Mouse (Mus musculus) kidney, adult 2 months (tissue): ENCODE measurements at regions not wholly inside any gene's neighbourhood (a gene's known extent, or its start where the extent isn't known, plus 50 kb on each side); places are given as distances from the start of the nearest gene placed in this dataset.

Experiments
- CTCF ChIP-seq: fragments of 200-500 bp; conservative IDR thresholded peaks from 2 replicates; pipeline ENCODE4 v1.5.1; 2011; ENCODE audit warnings: low read depth, mild to moderate bottlenecking, control low read depth, low read length, moderate library complexity, mixed read lengths; ENCODE audit not compliant: insufficient read depth, insufficient read length
- POLR2A ChIP-seq: fragments of 200-500 bp; IDR thresholded peaks from one replicate; pipeline ENCODE4 v1.6.1; 2011; ENCODE audit warnings: low read depth, low read length, control low read depth

DNA sequence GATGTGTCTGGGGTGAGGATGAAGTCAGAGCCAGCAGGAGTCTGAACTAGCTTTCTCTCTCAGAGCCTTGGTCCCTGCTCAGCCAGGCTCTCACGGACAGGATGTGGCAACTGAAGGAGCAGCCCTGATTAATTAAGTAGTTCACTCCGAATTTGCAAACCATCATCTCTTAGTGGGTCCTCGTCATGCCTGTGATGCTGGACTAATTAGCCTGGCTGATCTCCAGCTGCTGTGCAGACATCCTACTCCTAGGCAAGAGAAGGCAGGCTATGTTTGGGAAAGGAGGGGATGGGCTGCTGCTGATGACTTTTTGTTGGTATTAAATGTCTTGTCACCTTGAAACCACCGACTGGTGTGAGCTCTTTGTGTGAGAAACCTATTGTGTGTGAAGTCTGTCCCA lies 487.1 kb downstream of the Med13l start:
- TF ChIP-seq POLR2A (no peak), CTCF (no peak)
